Mouse (Mus musculus): ENCODE data around the gene Frs3. TPM values are rescaled to one million over a fixed set of nuclear protein-coding genes. Genes with fewer than 3 reads are reported as not detected.
A peak's percentile ranks its signal among the peaks of the same experiment; 100 is the strongest.
"Not testable (repeated sequence)": the region's sequence is repeated elsewhere in the genome, so short reads cannot be mapped to it uniquely, and the experiment has no call there.

The Frs3 gene
- polyA plus RNA-seq (2012; rRNA removed) (3.0 and 3.7 TPM in 2 replicates), polyA plus RNA-seq (2014; fragmentation: Nextera tagmentation; extraction: Ambion mirVana) (0.67 and 0.91 TPM in 2 replicates)

GRCm38 (mm10) chr17:47688608-47689575 lies at the start of gene Frs3:
Frs3 (plus strand) TSS chr17:47689030.
- TF ChIP-seq EP300 (IDR thresholded peaks at IDR 0.05; ENCODE audit: low read depth), result no peak
- no peak for TF ChIP-seq CTCF (IDR thresholded peaks at IDR 0.05; ENCODE audit: low read depth)
- 1% methylated on average over 58 of the region's 58 CpGs for WGBS (ENCODE audit: insufficient replicate concordance)
- H3K4me2 ChIP-seq (ENCODE audit: low read depth), result peak within 1 kb of the TSS; percentile 78
- no peaks in the 10 kb centered on the region for H3K27me3 ChIP-seq (ENCODE audit: control insufficient read depth, insufficient read depth, low read length)
- no peaks in the 10 kb centered on the region for H3K9me3 ChIP-seq (ENCODE audit: control insufficient read depth, low read length)
- peaks cover 5% of the 10 kb centered on the region; the same call in 1 of the 2 replicates for H3K36me3 ChIP-seq (replicated peaks; ENCODE audit: control insufficient read depth, insufficient read depth, low read depth)
- H3K4me1 ChIP-seq (replicated peaks; ENCODE audit: control insufficient read depth in 2 of 2, insufficient read depth in 2 of 2, low read length in 1 of 2), result peaks cover 4 to 9% of the 10 kb centered on the region in 2 experiments; a peak in 2 of 4 replicates
- peak within 1 kb of the TSS; percentile 72 for H3K9ac ChIP-seq (replicated peaks)
- H3K4me3 ChIP-seq (ENCODE audit: insufficient read depth in 1 of 2, low read depth in 2 of 2, low read length in 2 of 2), result peak within 1 kb of the TSS; percentile 65 to 79
- ATAC-seq (ENCODE audit: insufficient read depth) (peak; percentile 54), DNase-seq (ENCODE audit: low read depth in 3 of 3, low spot score in 3 of 3) (peak in 1 of 3 experiments; percentile 34)
- no peak within 1 kb of the TSS for H3K27ac ChIP-seq

- DNase-seq (ENCODE audit: low read depth in 3 of 3, low spot score in 3 of 3), result no peak
- no peaks in the 10 kb centered on the region for H3K9me3 ChIP-seq (ENCODE audit: control insufficient read depth, low read length)
- WGBS (ENCODE audit: insufficient replicate concordance), result 82% methylated on average over 2 of the region's 2 CpGs
Observed at GRCm38 (mm10) chr17:47642992-47643391, 45.8 kb upstream of the Frs3 start.

GRCm38 (mm10) chr17:47646683-47647082 lies 42.1 kb upstream of the Frs3 start:
- Histone ChIP-seq H3K27ac (no peak overlapping the region), H3K36me3 (replicated peaks; ENCODE audit: control insufficient read depth, insufficient read depth, low read depth) (peaks cover 2% of the 10 kb centered on the region; the same call in 1 of the 2 replicates), H3K4me1 (replicated peaks; ENCODE audit: control insufficient read depth in 2 of 2, insufficient read depth in 2 of 2, low read length in 1 of 2) (0 out of 4 replicates have a peak, but pooled peaks cover 2 to 3% of the 10 kb centered on the region in 2 experiments), H3K27me3 (ENCODE audit: control insufficient read depth, insufficient read depth, low read length) (no peaks in the 10 kb centered on the region), H3K4me2 (ENCODE audit: low read depth) (no peak overlapping the region), H3K4me3 (ENCODE audit: insufficient read depth in 1 of 2, low read depth in 2 of 2, low read length in 2 of 2) (no peak overlapping the region), H3K9ac (replicated peaks) (no peak overlapping the region), H3K9me3 (ENCODE audit: control insufficient read depth, low read length) (no peaks in the 10 kb centered on the region)
- 57% methylated on average over 1 of the region's 1 CpGs for WGBS (ENCODE audit: insufficient replicate concordance)
- DNase-seq (ENCODE audit: low read depth in 3 of 3, low spot score in 3 of 3) (peak; percentile 62 to 72 (median 64)), ATAC-seq (ENCODE audit: insufficient read depth) (peak; percentile 33; the same call in 1 of the 2 replicates)
- TF ChIP-seq EP300 (IDR thresholded peaks at IDR 0.05; ENCODE audit: low read depth) (no peak), CTCF (IDR thresholded peaks at IDR 0.05; ENCODE audit: low read depth) (peak; percentile 82)

More at GRCm38 (mm10) chr17:47642992-47643391, 45.8 kb upstream of the Frs3 start:
- no peak for ATAC-seq (ENCODE audit: insufficient read depth)
- Histone ChIP-seq H3K4me2 (ENCODE audit: low read depth) (no peak overlapping the region), H3K27ac (no peak overlapping the region), H3K27me3 (ENCODE audit: control insufficient read depth, insufficient read depth, low read length) (no peaks in the 10 kb centered on the region), H3K36me3 (replicated peaks; ENCODE audit: control insufficient read depth, insufficient read depth, low read depth) (no peaks in the 10 kb centered on the region), H3K4me3 (ENCODE audit: insufficient read depth in 1 of 2, low read depth in 2 of 2, low read length in 2 of 2) (no peak overlapping the region), H3K4me1 (replicated peaks; ENCODE audit: control insufficient read depth in 2 of 2, insufficient read depth in 2 of 2, low read length in 1 of 2) (0 out of 4 replicates have a peak, but pooled peaks cover 0 to 3% of the 10 kb centered on the region in 2 experiments), H3K9ac (replicated peaks) (no peak overlapping the region)
- TF ChIP-seq CTCF (IDR thresholded peaks at IDR 0.05; ENCODE audit: low read depth) (peak; percentile 27; the same call in 1 of the 2 replicates), EP300 (IDR thresholded peaks at IDR 0.05; ENCODE audit: low read depth) (no peak)

- Histone ChIP-seq H3K4me1 (replicated peaks; ENCODE audit: control insufficient read depth in 2 of 2, insufficient read depth in 2 of 2, low read length in 1 of 2) (0 out of 4 replicates have a peak, but pooled peaks cover 2 to 3% of the 10 kb centered on the region in 2 experiments), H3K4me2 (ENCODE audit: low read depth) (no peak overlapping the region), H3K4me3 (ENCODE audit: insufficient read depth in 1 of 2, low read depth in 2 of 2, low read length in 2 of 2) (no peak overlapping the region), H3K9ac (replicated peaks) (no peak overlapping the region), H3K9me3 (ENCODE audit: control insufficient read depth, low read length) (no peaks in the 10 kb centered on the region), H3K27me3 (ENCODE audit: control insufficient read depth, insufficient read depth, low read length) (no peaks in the 10 kb centered on the region), H3K27ac (no peak overlapping the region), H3K36me3 (replicated peaks; ENCODE audit: control insufficient read depth, insufficient read depth, low read depth) (peaks cover 5% of the 10 kb centered on the region)
- ATAC-seq (ENCODE audit: insufficient read depth), result no peak
- no peak for DNase-seq (ENCODE audit: low read depth in 3 of 3, low spot score in 3 of 3)
- 57% methylated on average over 4 of the region's 4 CpGs for WGBS (ENCODE audit: insufficient replicate concordance)
- TF ChIP-seq EP300 (IDR thresholded peaks at IDR 0.05; ENCODE audit: low read depth) (no peak), CTCF (IDR thresholded peaks at IDR 0.05; ENCODE audit: low read depth) (no peak)
Observed at GRCm38 (mm10) chr17:47648966-47649365, 39.9 kb upstream of the Frs3 start.

GRCm38 (mm10) chr17:47651953-47652352 lies 36.9 kb upstream of the Frs3 start:
- TF ChIP-seq EP300 (IDR thresholded peaks at IDR 0.05; ENCODE audit: low read depth), result no peak
- TF ChIP-seq CTCF (IDR thresholded peaks at IDR 0.05; ENCODE audit: low read depth), result no peak
- H3K27ac ChIP-seq, result no peak overlapping the region
- H3K4me3 ChIP-seq (ENCODE audit: insufficient read depth in 1 of 2, low read depth in 2 of 2, low read length in 2 of 2), result no peak overlapping the region
- no peaks in the 10 kb centered on the region for H3K27me3 ChIP-seq (ENCODE audit: control insufficient read depth, insufficient read depth, low read length)
- H3K4me1 ChIP-seq (replicated peaks; ENCODE audit: control insufficient read depth in 2 of 2, insufficient read depth in 2 of 2, low read length in 1 of 2), result 0 out of 4 replicates have a peak, but pooled peaks cover 0 to 2% of the 10 kb centered on the region in 2 experiments
- ATAC-seq (ENCODE audit: insufficient read depth) (no peak), DNase-seq (ENCODE audit: low read depth in 3 of 3, low spot score in 3 of 3) (no peak)
- no peaks in the 10 kb centered on the region for H3K9me3 ChIP-seq (ENCODE audit: control insufficient read depth, low read length)
- WGBS (ENCODE audit: insufficient replicate concordance), result 85% methylated on average over 2 of the region's 2 CpGs
- H3K36me3 ChIP-seq (replicated peaks; ENCODE audit: control insufficient read depth, insufficient read depth, low read depth), result peaks cover 5% of the 10 kb centered on the region
- no peak overlapping the region for H3K4me2 ChIP-seq (ENCODE audit: low read depth)
- no peak overlapping the region for H3K9ac ChIP-seq (replicated peaks)

- H3K9ac ChIP-seq (replicated peaks); H3K9me3 ChIP-seq (ENCODE audit: control insufficient read depth, low read length); H3K4me3 ChIP-seq (ENCODE audit: insufficient read depth in 1 of 2, low read depth in 2 of 2, low read length in 2 of 2); DNase-seq (ENCODE audit: low read depth in 3 of 3, low spot score in 3 of 3); ATAC-seq (ENCODE audit: insufficient read depth); H3K4me2 ChIP-seq (ENCODE audit: low read depth); H3K36me3 ChIP-seq (replicated peaks; ENCODE audit: control insufficient read depth, insufficient read depth, low read depth); H3K27ac ChIP-seq; H3K27me3 ChIP-seq (ENCODE audit: control insufficient read depth, insufficient read depth, low read length); H3K4me1 ChIP-seq (replicated peaks; ENCODE audit: control insufficient read depth in 2 of 2, insufficient read depth in 2 of 2, low read length in 1 of 2): not testable (repeated sequence)
- 86% methylated on average over 8 of the region's 8 CpGs for WGBS (ENCODE audit: insufficient replicate concordance)
Observed at GRCm38 (mm10) chr17:47654346-47654745, 34.5 kb upstream of the Frs3 start.

All from liver, embryonic 14.5 days (tissue).